Mouse (Mus musculus) liver, adult (tissue): ENCODE measurements at regions not wholly inside any gene's neighbourhood (a gene's known extent, or its start where the extent isn't known, plus 50 kb on each side); places are given as distances from the start of the nearest gene placed in this dataset.

Source experiments
- GATA4 ChIP-seq: IDR thresholded peaks from 2 replicates; pipeline ENCODE4 v1.6.1; 2014; ENCODE audit warnings: mild to moderate bottlenecking, low read length; ENCODE audit not compliant: insufficient replicate concordance

DNA sequence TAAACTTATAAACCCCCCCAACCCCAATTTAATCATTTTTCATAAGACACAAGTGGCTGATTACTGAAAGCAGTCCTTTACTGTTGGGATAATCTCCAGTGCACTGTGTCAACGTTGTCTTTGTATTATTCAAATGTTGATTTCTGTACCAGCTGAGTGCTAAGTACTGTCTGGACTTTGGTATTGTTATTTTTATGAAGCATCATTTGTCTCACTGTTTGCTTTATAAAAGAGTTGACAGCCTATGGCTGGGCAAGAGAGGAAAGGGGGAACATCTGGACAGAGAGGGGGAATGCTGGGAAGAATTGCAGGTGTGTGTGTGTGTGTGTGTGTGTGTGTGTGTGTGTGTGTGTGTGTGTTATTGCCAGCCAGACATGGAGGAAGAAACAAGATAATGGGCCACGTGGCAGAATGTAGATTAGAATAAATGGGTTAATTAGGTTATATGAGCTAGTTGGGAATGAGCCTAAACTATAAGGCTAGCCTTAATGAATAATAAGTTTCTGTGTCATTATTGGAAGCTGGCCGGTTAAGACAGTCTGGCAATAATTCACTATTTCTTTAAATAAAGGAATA, 92.6 kb upstream of the Plcl2 start:
- no peak for TF ChIP-seq GATA4

DNA sequence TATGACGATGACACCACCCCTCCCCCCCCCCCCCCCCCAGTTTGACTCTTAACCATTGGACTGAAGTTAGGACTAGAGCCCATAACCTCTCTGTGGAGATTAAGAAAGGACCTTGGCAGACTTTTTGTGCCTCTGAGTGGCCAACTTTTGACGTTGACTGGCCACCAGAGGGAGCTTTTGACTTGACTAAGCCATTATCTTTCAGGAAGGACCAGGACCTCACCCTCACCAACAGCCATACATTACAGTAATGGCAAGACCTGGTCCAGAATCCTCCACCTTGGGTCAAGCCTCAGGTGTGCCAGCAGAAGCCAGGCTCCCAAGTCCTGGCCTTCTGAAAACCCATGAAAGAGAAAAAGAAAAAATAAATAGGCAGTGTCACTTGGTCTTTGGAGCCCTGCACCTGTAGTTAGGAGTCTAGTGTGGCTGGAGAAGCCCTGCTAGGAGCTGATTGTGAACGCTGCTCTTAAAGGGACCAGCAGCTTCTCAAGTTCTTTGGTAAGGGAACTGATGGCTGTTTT, 90.3 kb upstream of the Plcl2 start:
- no peak for TF ChIP-seq GATA4

DNA sequence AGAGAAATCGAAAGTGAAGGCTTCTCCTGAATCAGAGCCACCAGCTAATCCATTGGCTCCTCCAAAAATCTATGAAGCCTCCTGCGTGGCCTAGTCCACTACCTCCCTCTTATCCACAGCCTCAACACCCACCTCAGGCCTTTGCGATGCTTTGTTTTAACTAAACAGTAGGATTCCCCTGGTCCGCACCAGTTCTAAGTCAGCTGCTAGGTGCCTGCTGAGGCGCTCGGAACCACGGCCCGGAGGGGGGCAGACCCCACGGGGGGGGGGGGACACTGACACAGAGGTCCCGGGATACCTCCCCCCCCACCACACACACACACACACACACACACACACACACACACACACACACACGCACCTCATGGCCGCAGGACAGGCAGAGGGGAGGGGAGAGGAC, 89.2 kb upstream of the Plcl2 start:
- no peak for TF ChIP-seq GATA4

DNA sequence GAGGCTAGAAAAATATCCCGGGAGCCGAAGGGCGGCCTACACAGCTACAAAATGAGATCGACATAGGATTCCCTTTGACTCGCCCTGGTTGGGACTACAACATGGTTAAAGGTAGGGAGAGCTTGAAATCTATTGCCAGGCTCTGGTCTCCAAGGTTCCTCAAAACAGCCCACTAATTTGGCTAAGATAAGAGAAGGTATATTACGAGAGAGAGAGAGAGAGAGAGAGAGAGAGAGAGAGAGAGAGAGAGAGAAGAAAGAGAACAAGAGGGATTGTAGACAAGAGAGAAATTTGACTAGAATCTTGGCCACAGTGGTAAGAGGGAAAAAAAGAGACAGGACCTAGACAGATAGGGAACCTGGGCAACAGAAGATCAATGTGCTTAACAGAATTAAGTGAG, 88.5 kb upstream of the Plcl2 start:
- no peak for TF ChIP-seq GATA4

DNA sequence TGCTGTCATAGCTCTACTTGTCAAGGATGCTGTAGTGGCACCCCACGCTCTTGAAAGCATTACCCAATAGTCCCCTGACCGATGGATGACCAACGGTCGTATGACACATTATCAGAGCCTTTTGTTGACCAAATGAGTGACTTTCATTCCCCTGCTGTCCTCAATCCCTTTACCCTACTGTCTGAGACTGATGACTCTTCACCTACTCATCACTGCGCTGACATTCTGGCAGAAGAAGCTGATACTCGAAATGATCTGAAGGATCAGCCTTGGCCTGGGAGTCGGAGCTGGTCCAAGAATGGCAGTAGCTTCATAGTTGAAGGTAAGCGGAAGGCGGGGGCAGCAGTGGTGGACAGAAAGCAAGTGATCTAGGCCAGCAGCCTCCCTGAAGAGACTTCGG, 87.7 kb upstream of the Plcl2 start:
- TF ChIP-seq GATA4, result no peak

DNA sequence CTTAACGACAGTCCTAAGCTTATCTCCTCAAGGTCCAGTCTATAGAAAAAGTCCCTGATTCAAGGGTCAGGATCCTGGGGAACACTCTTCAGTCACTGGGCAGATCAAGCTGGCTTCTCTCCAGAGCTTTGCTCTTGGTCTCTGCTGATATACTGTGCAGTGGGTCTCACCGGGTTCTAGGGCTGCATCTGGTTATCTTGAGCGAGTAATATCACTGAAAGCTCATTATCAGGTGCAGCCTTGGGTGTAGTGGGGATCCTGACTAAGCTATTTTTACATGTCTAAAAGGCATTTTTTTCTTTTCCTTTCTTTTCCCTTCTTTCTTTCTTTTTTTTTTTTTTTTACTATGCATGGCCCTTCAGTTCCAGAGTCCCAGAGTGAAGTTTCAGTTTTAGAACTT, 84.1 kb upstream of the Plcl2 start:
- TF ChIP-seq GATA4, result no peak

DNA sequence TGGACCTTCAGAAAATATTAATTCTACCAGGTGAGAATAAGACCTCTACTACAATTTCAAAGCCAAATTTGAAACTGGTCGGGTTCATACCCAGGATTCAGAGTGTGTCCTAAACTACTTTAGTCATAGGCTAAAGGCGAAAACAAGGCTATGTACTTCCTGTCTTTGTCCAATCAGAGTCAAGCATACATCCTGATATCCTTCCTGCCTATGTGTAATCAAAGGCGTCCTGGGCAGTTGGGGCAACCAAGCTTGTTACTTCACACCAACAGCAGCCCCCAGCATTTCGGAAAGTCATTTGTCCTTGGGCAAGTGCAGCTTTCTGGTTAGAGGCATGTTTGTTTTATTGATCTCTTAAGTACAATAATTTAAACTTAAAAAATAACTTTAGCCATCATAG, 83.7 kb upstream of the Plcl2 start:
- no peak for TF ChIP-seq GATA4

DNA sequence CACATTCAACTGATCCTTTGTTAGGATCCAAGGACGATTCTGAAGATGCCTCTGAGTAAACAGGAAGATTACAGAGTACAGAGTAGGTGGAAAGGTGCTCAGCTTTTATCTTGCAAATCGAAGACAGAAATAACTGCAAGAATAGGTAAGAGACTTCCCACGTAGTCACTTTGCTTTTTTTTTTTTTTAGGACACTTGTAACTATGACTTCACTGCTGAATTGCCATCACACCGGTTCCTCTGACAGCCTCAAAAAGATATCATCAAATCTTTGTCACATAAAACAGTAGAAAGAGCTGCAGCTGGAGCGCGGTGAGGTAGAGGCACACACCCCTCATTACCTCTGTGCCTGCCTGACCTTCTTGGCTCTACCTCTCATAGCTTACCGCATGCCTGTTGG, 83.1 kb upstream of the Plcl2 start:
- TF ChIP-seq GATA4, result no peak

DNA sequence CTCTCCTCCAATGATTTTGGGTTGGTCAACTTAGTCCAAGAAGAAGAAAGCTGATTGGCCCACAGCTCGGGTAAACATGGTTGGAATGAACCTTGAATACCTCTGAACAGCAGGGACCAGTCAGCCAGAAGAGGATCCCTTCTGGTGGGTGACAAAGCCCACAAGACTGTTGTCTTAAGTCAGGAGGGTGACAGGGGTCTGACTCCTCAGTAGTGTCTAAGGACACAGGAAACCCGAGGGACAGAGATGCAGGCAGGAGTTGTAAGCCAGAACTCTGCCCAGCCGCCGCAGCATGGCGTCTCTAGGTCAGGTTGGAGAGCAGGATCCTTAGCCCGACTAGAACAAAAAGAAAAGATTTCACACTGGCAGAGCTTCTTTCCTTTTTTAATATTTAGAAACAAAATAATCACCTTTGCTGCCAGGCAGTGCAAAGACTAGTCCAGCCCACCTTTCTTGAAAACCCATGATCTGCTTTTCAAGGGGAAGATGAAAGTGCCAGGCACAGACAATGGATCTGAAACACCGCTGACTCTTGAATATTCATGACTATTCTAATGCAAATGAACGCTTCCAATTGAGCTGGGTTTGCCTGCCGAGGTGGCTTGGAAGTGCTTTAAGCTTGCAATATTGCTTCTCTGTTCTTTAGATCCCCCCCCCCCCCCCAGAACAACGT, 81.7 kb upstream of the Plcl2 start:
- TF ChIP-seq GATA4, result no peak

DNA sequence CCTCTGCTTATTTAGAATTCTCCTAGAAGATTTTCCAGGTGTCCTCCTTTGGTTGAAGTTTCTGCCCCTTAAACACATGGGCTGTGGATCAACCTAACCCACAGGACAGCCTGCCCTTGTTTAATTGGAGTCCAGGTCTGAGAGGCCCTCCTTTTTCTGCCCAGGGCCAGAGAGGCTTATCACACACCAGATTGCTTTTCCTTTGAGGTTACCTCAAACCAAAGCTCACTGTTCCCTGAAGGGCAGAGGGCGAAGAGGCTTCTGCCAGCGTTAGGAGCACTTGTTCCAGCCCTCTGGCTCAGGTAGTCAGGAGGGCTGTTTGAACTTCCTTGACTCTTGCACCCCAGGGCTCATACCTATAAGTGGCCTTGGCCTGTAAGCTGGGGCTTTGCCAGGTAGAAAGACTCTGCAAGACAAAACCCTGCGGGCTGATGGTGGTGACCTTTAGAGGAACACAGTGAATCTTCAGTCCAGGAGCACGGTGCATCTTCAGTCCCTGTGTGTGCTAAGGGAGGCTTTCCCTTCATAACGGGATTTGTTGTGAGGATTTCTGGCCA, 81.1 kb upstream of the Plcl2 start:
- no peak for TF ChIP-seq GATA4

DNA sequence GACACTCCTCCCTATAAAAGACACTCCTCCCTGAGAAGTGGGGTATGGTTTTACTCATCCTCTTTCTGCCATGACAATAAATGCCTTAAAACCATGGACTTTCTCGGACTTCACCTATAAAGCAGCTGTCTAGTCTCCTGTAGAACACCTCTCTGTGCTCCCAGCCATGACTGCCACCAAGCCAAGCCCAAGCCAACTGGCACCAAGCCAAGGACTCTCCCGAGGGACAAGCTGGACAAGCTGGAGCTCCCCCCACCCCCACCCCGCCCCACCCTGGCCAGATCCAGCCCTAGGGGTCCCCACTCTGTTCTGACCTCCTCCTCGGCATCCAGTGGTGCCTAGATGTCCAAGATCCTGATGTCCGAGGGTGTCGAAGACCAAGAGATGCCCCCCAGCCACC, 76.6 kb upstream of the Plcl2 start:
- TF ChIP-seq GATA4, result no peak

DNA sequence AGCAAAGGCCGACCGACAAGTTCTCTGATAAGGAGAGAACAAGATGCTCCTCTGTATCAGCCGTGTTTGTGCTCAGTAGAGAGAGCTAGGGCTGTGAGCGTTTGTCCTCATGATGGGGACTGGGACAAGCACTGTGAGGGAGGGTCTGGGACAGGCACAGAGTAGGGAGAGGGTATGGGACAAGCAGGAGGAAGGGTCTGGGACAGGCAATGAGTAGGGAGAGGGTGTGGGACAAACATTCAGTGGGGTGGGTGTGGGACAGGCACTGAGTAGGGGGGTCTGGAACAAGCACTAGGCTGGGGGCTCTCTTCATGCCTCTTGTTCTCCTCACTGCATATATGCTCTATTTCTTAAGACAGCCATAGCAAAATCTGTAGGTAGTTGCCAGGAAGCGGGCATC, 70.2 kb upstream of the Plcl2 start:
- no peak for TF ChIP-seq GATA4

DNA sequence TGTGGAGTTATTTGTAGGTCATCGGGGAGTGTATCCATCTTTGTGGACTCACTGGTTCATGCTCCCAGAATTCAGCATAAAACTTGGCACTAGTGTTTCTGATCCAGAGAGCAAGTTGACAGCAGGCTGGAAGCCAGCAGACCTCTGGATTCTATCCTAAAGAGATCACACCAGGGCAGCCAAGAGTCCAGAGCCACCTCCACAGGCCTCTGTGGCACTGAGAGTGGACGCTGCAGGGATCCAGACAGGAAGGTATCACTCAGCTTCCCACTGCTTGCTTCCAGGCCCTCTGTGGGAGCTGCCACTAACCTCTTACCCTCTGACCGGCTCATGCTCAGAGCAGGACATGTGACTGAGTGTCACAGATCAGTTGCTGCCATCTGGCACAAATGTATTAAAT, 69.8 kb upstream of the Plcl2 start:
- TF ChIP-seq GATA4, result no peak

DNA sequence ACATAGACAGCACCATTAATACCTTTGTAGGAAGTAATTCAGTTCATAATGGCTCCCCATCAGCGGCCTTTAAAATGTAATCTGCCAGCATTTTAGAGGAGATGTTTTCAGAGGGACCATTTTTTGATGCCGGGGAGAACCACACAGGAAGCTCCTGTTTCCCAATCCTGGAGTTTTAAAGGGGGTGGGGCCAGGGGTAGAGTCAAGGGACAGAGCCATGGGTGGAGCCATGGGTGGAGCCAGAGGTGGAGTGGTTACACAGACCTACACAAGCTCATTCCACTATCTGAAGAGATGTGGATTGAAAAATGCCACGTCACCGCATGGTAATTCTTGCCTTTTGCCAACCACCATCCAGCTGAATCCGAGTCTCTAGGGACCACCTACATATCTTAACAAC, 67.1 kb upstream of the Plcl2 start:
- TF ChIP-seq GATA4, result no peak

DNA sequence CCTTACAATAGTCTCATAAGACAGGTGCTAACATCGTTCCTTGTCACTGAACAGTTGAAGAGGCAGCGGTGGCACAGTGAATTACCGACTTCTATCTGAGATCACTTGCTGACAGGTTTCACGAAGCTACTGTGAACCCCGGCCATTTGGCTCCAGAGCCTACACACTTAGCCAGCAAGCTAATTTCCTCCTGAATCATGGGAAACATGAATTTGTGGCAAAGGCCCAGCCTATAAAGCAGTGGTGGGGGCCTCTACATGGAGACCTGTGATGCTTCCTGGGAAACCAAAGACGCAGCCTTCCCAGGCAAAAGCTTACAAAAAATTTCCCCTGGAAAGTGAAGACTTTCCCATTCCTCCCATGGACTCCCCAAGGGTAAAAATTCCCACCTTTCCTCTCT, 66.3 kb upstream of the Plcl2 start:
- no peak for TF ChIP-seq GATA4

DNA sequence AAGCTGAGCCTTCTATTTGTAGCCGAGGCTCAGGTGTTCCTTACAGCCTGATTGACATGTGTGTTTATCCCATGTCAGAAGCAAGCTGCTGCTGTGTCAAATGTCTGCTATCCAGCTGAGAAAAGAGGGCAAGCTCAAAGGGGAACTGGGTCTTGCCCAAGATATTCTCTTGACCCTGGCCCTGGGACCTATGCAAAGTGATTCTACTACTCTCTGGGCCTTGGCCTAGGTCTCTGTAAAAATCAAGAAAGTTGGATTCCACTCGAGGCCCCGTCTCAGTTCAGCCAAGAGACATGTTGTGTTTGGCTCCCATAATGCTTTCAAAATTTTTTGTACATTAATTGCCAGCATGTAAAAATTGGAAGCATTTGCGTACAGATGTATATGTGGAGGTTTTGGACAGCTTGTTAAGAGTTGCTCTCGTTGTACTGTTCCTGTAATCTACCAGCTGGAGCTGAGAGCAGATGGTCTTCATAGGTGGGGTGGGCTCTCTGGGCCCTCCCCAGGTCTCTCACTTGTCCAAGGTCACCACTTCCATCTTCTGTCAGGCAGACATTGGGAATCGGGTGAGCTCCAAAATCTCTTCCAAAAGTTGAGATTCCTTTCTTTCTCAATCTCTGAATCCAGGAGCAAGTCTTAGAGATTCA, 65.7 kb upstream of the Plcl2 start:
- no peak for TF ChIP-seq GATA4
